Mouse (Mus musculus): Measurements from ENCODE around the gene Efna3.

DNA sequence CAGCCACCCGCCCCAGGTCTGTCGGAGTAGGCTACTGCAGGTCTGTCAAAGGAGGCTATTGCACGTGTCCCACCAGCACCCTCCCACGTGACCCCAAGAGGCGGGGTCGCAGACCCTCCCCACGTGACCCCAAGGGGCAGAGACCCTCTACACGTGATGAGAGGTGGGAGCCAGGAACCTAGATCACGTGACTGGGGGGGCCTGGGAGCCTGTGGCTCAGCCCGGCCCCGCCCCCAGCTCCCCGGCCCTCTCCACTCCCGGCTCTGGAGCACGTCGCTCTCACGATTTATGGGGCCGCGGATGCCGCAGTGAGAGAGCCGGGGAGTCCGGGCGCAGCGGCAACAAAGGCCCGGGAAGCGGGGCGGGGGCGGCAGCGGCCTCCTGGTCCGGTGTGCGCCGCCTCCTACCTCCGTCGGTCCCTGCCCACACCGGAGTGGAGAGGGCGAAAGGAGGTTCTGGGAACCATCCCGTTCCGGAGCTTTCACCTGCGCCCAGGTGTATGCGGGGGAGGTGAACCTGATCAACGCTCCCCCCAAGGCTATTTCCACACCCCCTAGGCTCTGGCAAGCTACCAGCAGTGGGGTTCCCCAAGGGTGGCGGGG, 2.1 kb downstream of the Efna3 start:
- TF ChIP-seq CTCF (IDR thresholded peaks at IDR 0.05; ENCODE audit: borderline replicate concordance, extremely low read depth, insufficient read depth, insufficient read length) (no peak), POLR2A (IDR thresholded peaks at IDR 0.05; ENCODE audit: borderline replicate concordance, extremely low read depth, insufficient read depth, insufficient read length, poor library complexity, severe bottlenecking) (no peak)
